Mouse (Mus musculus) urinary bladder, adult 18-20 months (tissue): ENCODE data around the gene Nuak1.

Experiments
- DNase-seq, 2 experiments: peaks; one replicate each; pipeline ENCODE4 v3.0.0; 2022; ENCODE audit warnings: low spot score in 2 of 2, mixed read lengths in 2 of 2

Nuak1 gene

GRCm38 (mm10) chr10:84345730-84346129, 94.7 kb downstream of the Nuak1 start:
- no peak for DNase-seq

- no peak for DNase-seq
Measured at GRCm38 (mm10) chr10:84343536-84343935, 96.9 kb downstream of the Nuak1 start.

GRCm38 (mm10) chr10:84339456-84339855, 100.9 kb downstream of the Nuak1 start:
- no peak for DNase-seq

- DNase-seq: no peak
Measured at GRCm38 (mm10) chr10:84338752-84339151, 101.6 kb downstream of the Nuak1 start.

GRCm38 (mm10) chr10:84335441-84335840, 105.0 kb downstream of the Nuak1 start:
- DNase-seq: no peak

- no peak for DNase-seq
Measured at GRCm38 (mm10) chr10:84329822-84330221, 110.6 kb downstream of the Nuak1 start.

GRCm38 (mm10) chr10:84329336-84329735, 111.1 kb downstream of the Nuak1 start:
- no peak for DNase-seq

GRCm38 (mm10) chr10:84324018-84324417, 116.4 kb downstream of the Nuak1 start:
- no peak for DNase-seq
